Mouse (Mus musculus) right cerebral cortex, postnatal 10 days (tissue): ENCODE measurements around the gene Ess2.

Experiments
- DNase-seq, 2 experiments: peaks; one replicate each; pipeline ENCODE4 v3.0.0; 2021; ENCODE audit warnings: low spot score in 2 of 2

Gene Ess2

DNA sequence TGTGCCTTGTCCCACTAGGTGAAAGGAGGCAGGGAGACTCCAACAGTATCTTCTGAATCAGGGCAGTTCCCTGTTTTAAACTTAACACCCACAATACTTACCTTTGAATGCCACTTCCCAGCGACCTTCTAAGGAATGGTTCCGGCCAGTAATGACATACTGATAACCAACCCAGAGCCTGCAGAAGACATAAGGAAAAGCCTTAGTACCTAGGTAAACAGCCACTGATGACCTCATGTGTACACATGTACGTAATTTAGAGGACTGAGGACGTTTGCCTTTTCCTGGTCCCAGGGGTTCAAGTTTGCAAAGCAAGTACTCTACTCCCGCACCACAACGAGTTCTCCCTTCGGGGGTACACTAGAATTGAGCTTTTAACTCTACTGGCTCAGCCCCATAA is 54.0 kb downstream of the Ess2 start:
- no peak for DNase-seq

DNA sequence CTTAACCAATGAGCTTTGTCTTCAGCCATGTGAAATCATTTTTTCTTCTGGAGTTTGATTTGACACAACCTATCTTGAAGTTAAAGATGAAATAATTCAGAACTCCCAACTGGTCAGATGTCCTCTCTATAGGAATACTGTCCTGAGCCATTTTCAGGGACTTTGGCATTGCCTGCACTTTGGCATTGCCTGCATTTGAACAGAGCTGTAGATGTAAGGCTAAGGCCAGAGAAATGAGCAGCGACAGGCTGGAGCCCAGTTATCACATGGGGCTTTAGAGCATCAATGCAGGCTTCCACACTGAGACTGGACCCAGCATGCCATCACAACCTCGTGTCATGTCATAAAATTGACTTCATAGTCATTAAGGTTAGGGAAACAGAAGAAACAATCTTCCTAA is 57.9 kb downstream of the Ess2 start:
- no peak for DNase-seq

DNA sequence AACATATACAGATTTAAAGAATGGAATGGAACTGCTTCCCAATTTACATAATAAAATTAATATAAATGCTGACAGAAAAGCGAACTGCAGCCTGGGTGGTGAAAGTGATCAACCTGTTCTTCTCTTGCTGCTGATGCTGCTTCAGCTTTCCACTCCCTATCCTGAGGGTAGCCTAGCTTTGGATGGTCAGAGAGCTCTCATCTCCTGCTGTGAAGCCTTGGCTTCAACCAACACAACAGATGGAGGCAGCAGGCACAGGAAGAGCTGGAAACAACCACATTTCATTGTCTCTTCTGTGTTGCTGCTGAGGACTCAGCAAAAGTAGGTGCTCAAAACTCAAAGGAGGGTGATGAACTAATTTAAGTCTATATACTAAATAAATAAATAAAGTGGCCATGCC is 59.3 kb downstream of the Ess2 start:
- no peak for DNase-seq

DNA sequence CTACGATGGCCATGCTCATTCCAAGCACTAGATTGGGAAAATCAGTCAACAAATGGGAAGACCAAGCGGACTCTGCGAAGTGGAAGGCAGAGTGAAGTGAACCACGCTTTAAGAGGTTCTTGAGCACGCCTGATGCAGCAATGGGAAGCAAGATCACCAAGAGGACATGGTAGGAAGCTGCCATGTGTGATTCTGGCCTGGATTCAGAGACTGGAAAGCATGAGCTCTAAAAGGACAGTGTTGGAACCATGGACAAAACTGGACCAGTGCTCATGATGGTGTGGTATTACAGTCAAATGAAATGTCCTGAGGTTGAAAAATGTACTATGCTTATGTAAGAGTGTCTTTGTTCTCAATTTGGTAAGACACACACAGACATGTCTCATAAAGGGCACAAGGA is 59.8 kb downstream of the Ess2 start:
- DNase-seq = no peak
